Mouse (Mus musculus): ENCODE results near the gene Mthfd1l. TPM values are rescaled to one million over a fixed set of nuclear protein-coding genes. Genes with fewer than 3 reads are reported as not detected.

Gene Mthfd1l
- polyA plus RNA-seq, 1 experiment, result 15.5 TPM

DNA sequence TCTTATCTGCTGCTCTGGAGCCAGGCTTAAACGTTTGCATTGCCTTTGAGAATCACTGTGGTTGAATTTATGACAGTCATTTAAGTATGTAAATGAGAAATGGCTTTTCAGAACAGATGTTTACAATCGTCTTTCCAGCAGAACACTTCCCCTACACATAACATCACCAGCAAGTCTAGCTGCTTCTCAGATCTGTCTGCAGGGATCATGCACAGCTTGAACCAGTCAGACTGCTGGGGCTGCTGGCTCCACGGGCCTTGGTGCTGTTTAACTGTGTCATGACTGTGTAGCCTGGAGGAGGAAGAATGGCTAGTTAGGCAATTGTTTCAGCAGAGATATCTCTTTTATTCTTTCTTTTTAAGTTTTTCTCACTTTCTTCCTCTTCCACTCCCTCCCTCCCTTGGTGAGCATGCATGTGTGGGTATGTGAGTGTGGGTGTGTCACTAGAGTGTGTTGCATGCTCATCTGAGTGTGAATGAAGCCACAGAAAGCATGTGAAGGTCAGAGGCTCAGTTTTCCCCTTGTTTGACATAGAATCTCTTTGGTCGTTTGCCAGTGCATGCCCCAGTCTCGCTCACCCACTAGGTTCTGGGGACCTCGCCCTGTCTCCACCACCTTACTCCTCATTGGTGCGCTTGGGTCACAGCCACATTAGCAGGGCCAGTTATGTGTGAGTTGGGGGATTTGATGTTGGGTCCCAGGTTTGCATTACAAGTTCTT, 33.5 kb downstream of the Mthfd1l start:
- Histone ChIP-seq H3K27ac (ENCODE audit: control insufficient read depth, insufficient read depth, low read depth, low read length, poor library complexity) (no peak overlapping the region), H3K4me3 (replicated peaks; ENCODE audit: control insufficient read depth, low read depth, low read length) (no peak overlapping the region), H3K4me1 (ENCODE audit: control insufficient read depth, insufficient read depth, low read length) (no peaks in the 10 kb centered on the region)
- TF ChIP-seq CTCF (IDR thresholded peaks at IDR 0.05; ENCODE audit: control insufficient read depth, insufficient read depth, low read length) (no peak), POLR2A (IDR thresholded peaks at IDR 0.05; ENCODE audit: borderline replicate concordance, control insufficient read depth, low read depth, low read length) (no peak)
- 67% methylated on average over 7 of the region's 7 CpGs for WGBS

DNA sequence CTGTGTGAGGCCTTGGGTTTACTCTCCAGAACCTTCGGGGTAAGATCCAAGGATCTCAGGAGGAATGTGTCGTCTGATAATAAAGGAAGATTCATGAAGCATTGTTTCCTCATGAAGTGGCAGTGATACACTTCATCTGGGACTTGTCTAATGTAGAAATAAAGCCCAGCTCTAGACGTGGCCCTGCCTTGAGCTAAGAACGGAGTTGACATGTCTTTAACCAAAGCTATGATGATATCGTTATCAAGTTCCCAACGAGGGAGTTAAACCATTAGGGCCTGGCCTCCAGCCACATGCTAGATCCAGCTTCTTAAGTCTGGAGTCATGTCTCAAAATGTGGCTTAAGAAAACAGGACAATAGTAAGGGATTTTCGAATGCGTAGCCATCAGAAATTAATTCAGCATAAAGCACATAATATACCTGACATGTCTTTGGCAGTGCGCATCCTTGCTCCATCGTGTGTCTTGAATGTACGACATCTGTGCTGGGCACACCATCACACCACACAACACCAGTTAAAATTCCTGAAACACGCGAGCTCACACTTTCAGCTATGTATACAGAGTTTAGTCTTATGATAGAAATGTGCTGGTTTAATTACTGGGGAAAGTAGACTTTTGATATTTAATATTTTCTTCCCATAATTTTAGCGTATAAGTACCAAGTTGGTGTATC, 49.8 kb downstream of the Mthfd1l start:
- TF ChIP-seq POLR2A (IDR thresholded peaks at IDR 0.05; ENCODE audit: borderline replicate concordance, control insufficient read depth, low read depth, low read length) (no peak), CTCF (IDR thresholded peaks at IDR 0.05; ENCODE audit: control insufficient read depth, insufficient read depth, low read length) (no peak)
- WGBS, result 88% methylated on average over 14 of the region's 14 CpGs

DNA sequence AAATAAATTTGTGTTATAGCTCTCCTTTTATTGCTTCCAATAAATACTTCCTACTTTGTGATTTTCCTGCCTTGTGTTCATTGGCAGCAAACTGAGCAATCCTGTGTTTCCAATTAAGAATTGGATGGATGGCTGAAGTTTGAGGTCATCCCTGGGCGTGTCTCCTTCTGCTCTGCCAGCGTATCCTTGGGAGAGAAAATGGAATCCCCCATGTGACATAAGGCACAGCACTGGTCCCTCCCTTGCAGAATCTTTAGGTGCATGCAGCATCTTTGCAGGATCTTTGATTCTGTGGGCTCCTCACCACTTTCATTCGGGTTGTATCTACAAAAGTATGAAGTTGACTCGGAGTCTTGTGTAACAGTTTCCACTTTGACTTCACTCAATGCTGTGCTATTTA, 53.7 kb downstream of the Mthfd1l start:
- Histone ChIP-seq H3K27ac (ENCODE audit: control insufficient read depth, insufficient read depth, low read depth, low read length, poor library complexity) (no peak overlapping the region), H3K4me1 (ENCODE audit: control insufficient read depth, insufficient read depth, low read length) (no peaks in the 10 kb centered on the region), H3K4me3 (replicated peaks; ENCODE audit: control insufficient read depth, low read depth, low read length) (no peak overlapping the region)
- TF ChIP-seq POLR2A (IDR thresholded peaks at IDR 0.05; ENCODE audit: borderline replicate concordance, control insufficient read depth, low read depth, low read length) (no peak), CTCF (IDR thresholded peaks at IDR 0.05; ENCODE audit: control insufficient read depth, insufficient read depth, low read length) (no peak)
- WGBS, result 83% methylated on average over 4 of the region's 4 CpGs

More for the DNA sequence above, 49.8 kb downstream of the Mthfd1l start:
- H3K27ac ChIP-seq (ENCODE audit: control insufficient read depth, insufficient read depth, low read depth, low read length, poor library complexity), result no peak overlapping the region
- H3K4me1 ChIP-seq (ENCODE audit: control insufficient read depth, insufficient read depth, low read length), result no peaks in the 10 kb centered on the region
- no peak overlapping the region for H3K4me3 ChIP-seq (replicated peaks; ENCODE audit: control insufficient read depth, low read depth, low read length)

DNA sequence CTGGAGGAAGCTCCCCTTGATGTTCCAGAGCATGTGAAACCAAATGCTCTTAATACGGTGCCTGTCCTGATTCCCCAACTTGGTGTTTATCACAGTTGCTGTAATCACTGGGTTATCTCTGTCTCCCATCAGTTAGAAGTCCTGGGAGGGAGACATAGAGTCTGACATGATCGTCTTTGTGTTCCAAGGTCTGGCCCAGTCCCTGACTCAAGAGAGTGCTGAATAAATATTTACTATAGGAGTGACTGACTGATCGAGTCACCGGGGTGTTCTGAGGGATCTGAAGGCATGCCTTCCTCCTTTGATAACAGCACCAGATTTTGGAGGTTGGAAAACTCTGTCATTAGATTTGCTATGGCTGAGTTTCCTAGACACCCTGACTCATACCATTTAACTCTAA, 54.5 kb downstream of the Mthfd1l start:
- Histone ChIP-seq H3K4me3 (replicated peaks; ENCODE audit: control insufficient read depth, low read depth, low read length) (no peak overlapping the region), H3K4me1 (ENCODE audit: control insufficient read depth, insufficient read depth, low read length) (no peaks in the 10 kb centered on the region), H3K27ac (ENCODE audit: control insufficient read depth, insufficient read depth, low read depth, low read length, poor library complexity) (no peak overlapping the region)
- TF ChIP-seq CTCF (IDR thresholded peaks at IDR 0.05; ENCODE audit: control insufficient read depth, insufficient read depth, low read length), result no peak
- no peak for TF ChIP-seq POLR2A (IDR thresholded peaks at IDR 0.05; ENCODE audit: borderline replicate concordance, control insufficient read depth, low read depth, low read length)
- WGBS, result 87% methylated on average over 4 of the region's 4 CpGs

DNA sequence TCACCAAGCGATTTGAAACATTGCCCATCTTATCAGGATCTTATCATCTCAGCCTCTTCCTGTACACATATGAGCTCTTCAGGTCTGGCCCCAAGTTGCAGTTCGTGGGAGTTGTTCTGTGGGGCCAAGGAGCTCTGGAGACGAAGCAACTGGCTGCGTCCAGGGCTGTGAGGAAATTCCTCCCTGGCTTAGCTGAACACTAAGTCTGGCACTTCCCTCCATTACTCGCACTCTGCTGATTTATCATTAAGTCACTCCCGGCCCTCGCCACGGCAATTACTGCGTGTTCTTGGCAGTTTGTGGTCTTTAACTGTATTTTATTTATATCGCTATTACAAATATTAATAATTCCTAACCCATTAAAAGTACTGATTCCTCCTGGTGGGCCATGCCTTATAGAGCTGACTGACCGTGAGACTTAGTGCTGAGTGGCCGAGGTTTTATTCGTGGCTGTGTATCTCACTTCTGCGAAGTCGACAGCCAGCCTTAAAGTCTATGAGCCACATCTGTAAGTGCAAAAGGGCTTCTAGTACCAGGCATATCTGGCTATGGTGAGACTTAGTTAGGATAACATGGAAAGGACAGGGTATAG, 56.0 kb downstream of the Mthfd1l start:
- no peak for TF ChIP-seq POLR2A (IDR thresholded peaks at IDR 0.05; ENCODE audit: borderline replicate concordance, control insufficient read depth, low read depth, low read length)
- TF ChIP-seq CTCF (IDR thresholded peaks at IDR 0.05; ENCODE audit: control insufficient read depth, insufficient read depth, low read length), result no peak
- no peak overlapping the region for H3K4me3 ChIP-seq (replicated peaks; ENCODE audit: control insufficient read depth, low read depth, low read length)
- no peaks in the 10 kb centered on the region for H3K4me1 ChIP-seq (ENCODE audit: control insufficient read depth, insufficient read depth, low read length)
- 83% methylated on average over 15 of the region's 15 CpGs for WGBS
- H3K27ac ChIP-seq (ENCODE audit: control insufficient read depth, insufficient read depth, low read depth, low read length, poor library complexity), result no peak overlapping the region

DNA sequence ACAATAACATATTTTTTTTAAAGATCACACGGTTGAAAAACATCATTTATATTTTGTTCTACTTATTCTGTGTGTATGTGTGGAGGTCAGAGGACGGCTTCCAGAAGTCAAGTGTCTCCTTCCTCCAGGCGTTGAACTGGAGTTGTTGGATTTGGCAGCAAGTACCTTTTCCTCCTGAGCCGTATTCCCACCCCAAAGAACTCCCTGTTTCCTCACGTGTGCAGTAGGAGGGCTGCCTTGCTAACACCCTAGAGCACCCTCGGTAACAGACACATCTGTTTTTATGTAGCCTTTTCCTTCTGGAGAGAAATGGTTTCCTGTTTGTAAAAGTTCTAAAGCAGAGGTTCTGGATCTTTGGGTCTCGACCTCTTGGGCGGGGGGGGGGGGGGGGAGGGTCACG, 60.8 kb downstream of the Mthfd1l start:
- Histone ChIP-seq H3K27ac (ENCODE audit: control insufficient read depth, insufficient read depth, low read depth, low read length, poor library complexity) (no peak overlapping the region), H3K4me1 (ENCODE audit: control insufficient read depth, insufficient read depth, low read length) (no peaks in the 10 kb centered on the region), H3K4me3 (replicated peaks; ENCODE audit: control insufficient read depth, low read depth, low read length) (no peak overlapping the region)
- no peak for TF ChIP-seq POLR2A (IDR thresholded peaks at IDR 0.05; ENCODE audit: borderline replicate concordance, control insufficient read depth, low read depth, low read length)
- TF ChIP-seq CTCF (IDR thresholded peaks at IDR 0.05; ENCODE audit: control insufficient read depth, insufficient read depth, low read length), result no peak
- WGBS, result 80% methylated on average over 9 of the region's 9 CpGs

DNA sequence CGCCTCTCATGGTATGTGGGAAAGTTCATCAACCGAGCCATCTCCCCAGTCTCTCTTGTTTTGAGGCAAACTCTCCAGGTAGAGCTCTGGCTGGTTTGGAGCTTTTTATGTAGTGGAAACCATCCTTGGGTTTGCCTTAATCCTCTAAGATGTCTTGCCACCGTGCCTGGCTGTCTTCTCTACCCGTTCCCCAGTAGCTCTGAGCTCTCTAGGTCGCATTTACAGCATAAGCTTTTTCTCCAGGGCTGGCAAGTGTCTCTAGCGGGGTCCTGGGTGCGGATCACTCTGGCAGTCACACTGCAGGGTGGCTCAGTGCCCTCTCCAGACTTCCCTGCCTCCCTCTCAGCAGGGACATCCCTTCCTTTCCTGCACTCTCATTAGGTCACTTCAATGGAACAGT, 63.6 kb downstream of the Mthfd1l start:
- no peak for TF ChIP-seq CTCF (IDR thresholded peaks at IDR 0.05; ENCODE audit: control insufficient read depth, insufficient read depth, low read length)
- no peak for TF ChIP-seq POLR2A (IDR thresholded peaks at IDR 0.05; ENCODE audit: borderline replicate concordance, control insufficient read depth, low read depth, low read length)
- Histone ChIP-seq H3K4me1 (ENCODE audit: control insufficient read depth, insufficient read depth, low read length) (no peaks in the 10 kb centered on the region), H3K4me3 (replicated peaks; ENCODE audit: control insufficient read depth, low read depth, low read length) (no peak overlapping the region), H3K27ac (ENCODE audit: control insufficient read depth, insufficient read depth, low read depth, low read length, poor library complexity) (no peak overlapping the region)
- 87% methylated on average over 7 of the region's 7 CpGs for WGBS

DNA sequence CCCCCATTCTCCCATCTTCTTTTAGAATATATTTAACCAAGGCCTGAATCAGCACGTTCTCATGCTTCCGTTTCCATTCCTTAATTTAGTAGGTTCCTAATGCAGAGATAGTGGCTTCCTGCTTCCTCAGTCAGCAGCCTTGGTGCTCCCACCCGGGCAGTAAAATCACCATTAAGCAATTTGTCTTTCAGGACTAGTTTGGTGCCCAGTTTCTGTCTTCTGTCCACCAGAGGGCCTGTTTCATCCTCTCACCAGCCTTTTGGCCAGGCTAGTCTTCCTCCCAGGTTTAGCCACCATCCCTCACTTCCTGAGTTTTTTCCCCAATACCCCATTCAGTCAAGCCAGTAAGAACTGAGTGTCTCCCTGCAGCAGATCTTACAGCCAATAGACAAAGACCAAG, 64.1 kb downstream of the Mthfd1l start:
- Histone ChIP-seq H3K4me3 (replicated peaks; ENCODE audit: control insufficient read depth, low read depth, low read length) (no peak overlapping the region), H3K27ac (ENCODE audit: control insufficient read depth, insufficient read depth, low read depth, low read length, poor library complexity) (no peak overlapping the region), H3K4me1 (ENCODE audit: control insufficient read depth, insufficient read depth, low read length) (no peaks in the 10 kb centered on the region)
- TF ChIP-seq POLR2A (IDR thresholded peaks at IDR 0.05; ENCODE audit: borderline replicate concordance, control insufficient read depth, low read depth, low read length), result no peak
- TF ChIP-seq CTCF (IDR thresholded peaks at IDR 0.05; ENCODE audit: control insufficient read depth, insufficient read depth, low read length), result no peak
- 69% methylated on average over 3 of the region's 3 CpGs for WGBS
